Mouse (Mus musculus) MEL (cell line): ENCODE measurements around the gene Cactin. TPM values are rescaled to one million over a fixed set of nuclear protein-coding genes. Genes with fewer than 3 reads are reported as not detected.

ENCODE experiments used
- DNase-seq: peaks from one replicate; pipeline ENCODE4 v3.0.0; 2011; ENCODE audit warnings: low read depth, low spot score
- H3K27ac ChIP-seq: 2 replicates; pipeline ENCODE4 v1.5.1; 2012; ENCODE audit warnings: low read depth, mild to moderate bottlenecking, control low read depth, low read length, moderate library complexity; ENCODE audit not compliant: control insufficient read depth
- H3K27me3 ChIP-seq, 2 experiments: fragments of 150-350 bp in 1 of 2; sonication (generic) in 1 of 2; 2 replicates each; pipeline ENCODE4 v1.6.1; 2012; ENCODE audit warnings: low read length in 2 of 2, mild to moderate bottlenecking in 2 of 2, improper control_type of control experiment in 1 of 2, moderate library complexity in 1 of 2; ENCODE audit not compliant: insufficient read depth in 2 of 2, control insufficient read depth in 1 of 2
- H3K36me3 ChIP-seq, 2 experiments: 2 replicates each; pipeline ENCODE4 v1.6.1; 2012 to 2014; ENCODE audit warnings: low read length in 2 of 2, improper control_type of control experiment in 1 of 2, inconsistent platforms in 1 of 2, mild to moderate bottlenecking in 1 of 2; ENCODE audit not compliant: insufficient read depth in 2 of 2, control insufficient read depth in 1 of 2
- H3K4me1 ChIP-seq, 2 experiments: fragments of 150-350 bp in 1 of 2; sonication (generic) in 1 of 2; 2 replicates each; pipeline ENCODE4 v1.6.1; 2012; ENCODE audit warnings: low read length in 2 of 2, improper control_type of control experiment in 1 of 2, mild to moderate bottlenecking in 1 of 2; ENCODE audit not compliant: insufficient read depth in 2 of 2, control insufficient read depth in 1 of 2
- H3K4me3 ChIP-seq, 2 experiments: fragments of 150-350 bp in 1 of 2; sonication (generic) in 1 of 2; 2 replicates each; pipeline ENCODE4 v1.5.1; 2012; ENCODE audit warnings: low read depth in 2 of 2, low read length in 2 of 2, mild to moderate bottlenecking in 2 of 2, moderate library complexity in 2 of 2, control low read depth in 1 of 2, improper control_type of control experiment in 1 of 2; ENCODE audit not compliant: control insufficient read depth in 1 of 2, insufficient read depth in 1 of 2
- H3K79me2 ChIP-seq: 2 replicates; pipeline ENCODE4 v1.6.1; 2012; ENCODE audit warnings: mild to moderate bottlenecking, low read length, moderate library complexity; ENCODE audit not compliant: control insufficient read depth, poor library complexity, insufficient read depth
- H3K9ac ChIP-seq: 2 replicates; pipeline ENCODE4 v1.6.1; 2012; ENCODE audit warnings: low read depth, mild to moderate bottlenecking, control low read depth, low read length, moderate library complexity; ENCODE audit not compliant: control insufficient read depth, poor library complexity, severe bottlenecking
- H3K9me3 ChIP-seq: fragments of 150-350 bp; sonication (generic); replicated peaks from 2 replicates; pipeline ENCODE4 v1.6.1; 2012; ENCODE audit warnings: mild to moderate bottlenecking, low read length, improper control_type of control experiment, moderate library complexity; ENCODE audit not compliant: insufficient read depth
- BHLHE40 ChIP-seq: IDR thresholded peaks from 2 replicates; pipeline ENCODE4 v1.6.1; 2012; ENCODE audit warnings: low read depth, mild to moderate bottlenecking, inconsistent platforms, low read length, improper control_type of control experiment, borderline replicate concordance
- CHD1 ChIP-seq: IDR thresholded peaks from 2 replicates; pipeline ENCODE4 v1.6.1; 2012; ENCODE audit warnings: low read depth, mild to moderate bottlenecking, inconsistent platforms, low read length, improper control_type of control experiment
- CHD2 ChIP-seq: IDR thresholded peaks from 2 replicates; pipeline ENCODE4 v1.6.1; 2011; ENCODE audit warnings: low read length, improper control_type of control experiment
- E2F4 ChIP-seq: IDR thresholded peaks from 2 replicates; pipeline ENCODE4 v1.6.1; 2011; ENCODE audit warnings: low read depth, low read length, improper control_type of control experiment, borderline replicate concordance
- ELF1 ChIP-seq: IDR thresholded peaks from 2 replicates; pipeline ENCODE4 v1.6.1; 2014; ENCODE audit warnings: low read depth, mild to moderate bottlenecking, inconsistent platforms, low read length, improper control_type of control experiment, moderate library complexity
- EP300 ChIP-seq, 2 experiments: IDR thresholded peaks; 2 replicates each; pipeline ENCODE4 v1.6.1; 2011; ENCODE audit warnings: improper control_type of control experiment in 2 of 2, low read length in 2 of 2, low read depth in 1 of 2, mild to moderate bottlenecking in 1 of 2
- ETS1 ChIP-seq: IDR thresholded peaks from 2 replicates; pipeline ENCODE4 v1.6.1; 2012; ENCODE audit warnings: low read depth, mild to moderate bottlenecking, inconsistent platforms, low read length, improper control_type of control experiment, moderate library complexity
- GABPA ChIP-seq: IDR thresholded peaks from 2 replicates; pipeline ENCODE4 v1.6.1; 2012; ENCODE audit warnings: low read depth, mild to moderate bottlenecking, inconsistent platforms, low read length, improper control_type of control experiment, moderate library complexity
- HCFC1 ChIP-seq: IDR thresholded peaks from 2 replicates; pipeline ENCODE4 v1.6.1; 2012; ENCODE audit warnings: low read depth, mild to moderate bottlenecking, inconsistent platforms, low read length, improper control_type of control experiment, moderate library complexity
- JUND ChIP-seq: IDR thresholded peaks from 2 replicates; pipeline ENCODE4 v1.6.1; 2011; ENCODE audit warnings: low read depth, mild to moderate bottlenecking, improper control_type of control experiment, low read length
- MAFK ChIP-seq: IDR thresholded peaks from 2 replicates; pipeline ENCODE4 v1.6.1; 2011; ENCODE audit warnings: low read depth, mild to moderate bottlenecking, low read length, improper control_type of control experiment, borderline replicate concordance
- NELFE ChIP-seq: IDR thresholded peaks from 2 replicates; pipeline ENCODE4 v1.6.1; 2011; ENCODE audit warnings: low read depth, low read length, improper control_type of control experiment
- NRF1 ChIP-seq: IDR thresholded peaks from 2 replicates; pipeline ENCODE4 v1.6.1; 2014; ENCODE audit warnings: low read depth, mild to moderate bottlenecking, inconsistent platforms, low read length, improper control_type of control experiment, moderate library complexity; ENCODE audit not compliant: poor library complexity, insufficient read depth, severe bottlenecking
- POLR2AphosphoS2 ChIP-seq: IDR thresholded peaks from 2 replicates; pipeline ENCODE4 v1.6.1; 2011; ENCODE audit warnings: low read length, improper control_type of control experiment
- POLR2AphosphoS5 ChIP-seq: IDR thresholded peaks from 2 replicates; pipeline ENCODE4 v1.6.1; 2012; ENCODE audit warnings: low read depth, borderline replicate concordance, mild to moderate bottlenecking, inconsistent platforms, low read length, moderate library complexity, mixed read lengths
- RAD21 ChIP-seq: IDR thresholded peaks from 2 replicates; pipeline ENCODE4 v1.6.1; 2011; ENCODE audit warnings: mild to moderate bottlenecking, low read depth, low read length, improper control_type of control experiment
- SIN3A ChIP-seq: IDR thresholded peaks from 2 replicates; pipeline ENCODE4 v1.6.1; 2012; ENCODE audit warnings: low read length, improper control_type of control experiment, inconsistent platforms
- SMC3 ChIP-seq: IDR thresholded peaks from 2 replicates; pipeline ENCODE4 v1.6.1; 2011; ENCODE audit warnings: low read depth, low read length, improper control_type of control experiment
- TBP ChIP-seq: IDR thresholded peaks from 2 replicates; pipeline ENCODE4 v1.8.0; 2011; ENCODE audit warnings: low read depth, low read length, improper control_type of control experiment
- UBTF ChIP-seq: IDR thresholded peaks from 2 replicates; pipeline ENCODE4 v1.6.1; 2012; ENCODE audit warnings: low read depth, mild to moderate bottlenecking, inconsistent platforms, low read length, improper control_type of control experiment, moderate library complexity, borderline replicate concordance; ENCODE audit not compliant: insufficient read depth
- USF1 ChIP-seq: IDR thresholded peaks from 2 replicates; pipeline ENCODE4 v1.6.1; 2014; ENCODE audit warnings: low read depth, mild to moderate bottlenecking, inconsistent platforms, low read length, improper control_type of control experiment, moderate library complexity
- ZC3H11A ChIP-seq: IDR thresholded peaks from 2 replicates; pipeline ENCODE4 v1.6.1; 2012; ENCODE audit warnings: low read depth, mild to moderate bottlenecking, inconsistent platforms, low read length, improper control_type of control experiment
- ZKSCAN1 ChIP-seq: IDR thresholded peaks from 2 replicates; pipeline ENCODE4 v1.6.1; 2012; ENCODE audit warnings: low read depth, mild to moderate bottlenecking, inconsistent platforms, low read length, improper control_type of control experiment, moderate library complexity
- ZMIZ1 ChIP-seq: IDR thresholded peaks from 2 replicates; pipeline ENCODE4 v1.6.1; 2012; ENCODE audit warnings: low read depth, mild to moderate bottlenecking, inconsistent platforms, low read length, improper control_type of control experiment, moderate library complexity
- ZNF384 ChIP-seq: IDR thresholded peaks from 2 replicates; pipeline ENCODE4 v1.6.1; 2012; ENCODE audit warnings: low read depth, mild to moderate bottlenecking, inconsistent platforms, low read length, improper control_type of control experiment
- polyA plus RNA-seq, 2 experiments: library from polyadenylated mRNA; stranded (reverse) in 1 of 2; unstranded in 1 of 2; fragments of >175 nt in 1 of 2; fragments of >200 nt in 1 of 2; gene quantifications; 2 replicates each; pipeline versions ENCODE4 v1.2.1 to v1.2.4; 2012; ENCODE audit warnings: low replicate concordance in 2 of 2, low read depth in 1 of 2; ENCODE audit not compliant: insufficient read length in 2 of 2, insufficient read depth in 1 of 2, missing spikeins in 1 of 2
- total RNA-seq: library from RNA; depleted of rRNA; stranded (reverse); fragments of 300-350 nt; gene quantifications from 2 replicates; pipeline ENCODE4 v1.2.3, GENCODE M21; 2012

Gene Cactin
- total and polyA plus RNA-seq, 3 experiments: 47.6 to 66.8 TPM; not detected in 1

DNA sequence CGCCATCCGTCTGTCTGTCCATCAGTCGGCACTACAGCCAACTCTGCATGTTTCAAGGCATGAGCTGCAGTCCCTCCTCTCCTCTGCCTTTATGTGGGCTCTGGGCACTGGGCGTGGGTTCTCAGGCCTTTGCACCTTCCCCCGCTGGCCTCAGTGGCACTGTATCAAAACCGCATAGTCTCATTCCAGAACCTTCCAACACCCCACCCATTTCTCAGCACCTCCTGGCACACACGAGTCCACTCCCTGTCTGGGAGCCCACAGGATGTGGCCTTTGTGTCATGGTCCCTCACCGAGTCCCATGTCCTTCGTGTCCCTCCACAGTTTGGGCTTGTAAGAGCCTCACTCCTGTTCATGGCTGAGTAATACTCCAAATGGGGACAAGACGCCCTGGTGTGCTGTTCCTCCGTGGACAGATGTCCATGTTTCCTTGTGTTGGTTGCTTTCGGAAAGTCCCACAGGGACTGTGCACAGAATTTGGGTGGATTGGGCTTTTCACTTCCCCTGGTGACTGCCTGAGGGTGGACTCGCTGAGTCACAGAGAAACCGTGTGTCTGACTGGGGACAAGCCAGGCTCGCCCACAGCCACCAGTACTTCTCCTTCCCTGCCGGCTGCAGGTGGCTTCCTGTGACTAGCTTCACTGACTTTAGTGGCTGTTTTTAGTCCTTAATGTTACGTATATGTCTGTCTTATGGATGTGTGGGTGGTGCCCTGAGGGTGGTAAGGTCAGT, 22.4 kb upstream of the Cactin start:
- H3K4me3 ChIP-seq: no peak overlapping the region
- H3K27me3 ChIP-seq: no peaks in the 10 kb centered on the region
- no peak overlapping the region for H3K9ac ChIP-seq
- peaks cover 4 to 21% of the 10 kb centered on the region in 2 experiments; a peak in 3 of 4 replicates for H3K4me1 ChIP-seq
- H3K27ac ChIP-seq: no peak overlapping the region
- peak; percentile 44 for DNase-seq
- peaks cover 0 to 10% of the 10 kb centered on the region in 2 experiments; a peak in 2 of 4 replicates for H3K36me3 ChIP-seq
- peaks cover 73% of the 10 kb centered on the region for H3K79me2 ChIP-seq
- TF ChIP-seq ZC3H11A: no peak
- no peak for TF ChIP-seq POLR2AphosphoS5
- TF ChIP-seq USF1: no peak
- no peak for TF ChIP-seq E2F4
- no peak for TF ChIP-seq NELFE
- no peak for TF ChIP-seq UBTF
- no peak for TF ChIP-seq EP300 (IDR thresholded peaks at IDR 0.05; ENCODE audit: low read depth in 1 of 2, low read length in 2 of 2)
- TF ChIP-seq ETS1: no peak
- TF ChIP-seq RAD21: no peak
- TF ChIP-seq HCFC1: no peak
- no peak for TF ChIP-seq MAFK
- TF ChIP-seq CHD2: no peak
- TF ChIP-seq ZMIZ1: no peak
- no peak for TF ChIP-seq ZNF384
- TF ChIP-seq BHLHE40: no peak
- TF ChIP-seq, all 39 proteins: peak for 0
- H3K9me3 ChIP-seq: no peaks in the 10 kb centered on the region

DNA sequence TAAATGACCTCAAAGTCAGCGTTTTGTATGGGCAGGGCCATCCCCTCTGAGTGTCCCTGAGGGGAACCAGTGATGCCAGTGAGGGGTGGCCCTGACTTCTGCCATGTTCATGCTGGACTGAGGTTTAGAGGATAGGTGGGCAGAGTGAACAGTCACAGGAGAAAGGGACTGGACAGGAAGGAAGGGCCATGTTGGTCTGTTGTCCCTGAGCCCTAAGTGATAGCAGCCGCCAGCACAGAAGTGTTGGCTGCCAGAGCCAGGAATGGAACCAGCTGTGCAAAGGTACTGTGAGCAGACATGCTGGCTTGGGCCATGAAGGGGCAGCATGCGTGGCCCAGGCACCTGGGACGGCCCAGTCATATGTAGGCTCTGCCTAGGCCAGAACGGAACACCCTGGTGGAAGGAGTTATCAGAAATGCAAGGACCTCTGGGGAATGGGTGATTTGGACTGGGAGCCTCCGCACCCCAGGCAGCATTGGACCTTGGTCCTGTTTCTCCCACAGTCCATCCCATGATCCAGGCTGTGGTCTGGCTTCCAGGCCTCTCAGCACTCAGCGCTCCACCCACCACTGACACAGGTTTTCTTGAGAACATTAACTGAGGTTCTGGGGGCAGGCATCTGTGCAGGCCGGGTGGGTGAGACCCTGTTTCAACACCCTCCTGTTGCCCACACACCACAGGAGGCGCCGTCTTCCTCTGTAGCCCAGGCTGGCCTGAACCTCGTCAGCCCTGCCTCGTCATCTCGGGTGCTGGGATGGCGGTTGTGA, 21.1 kb upstream of the Cactin start:
- TF ChIP-seq NRF1 (no peak), POLR2AphosphoS2 (no peak), UBTF (no peak), CHD1 (no peak), NELFE (no peak), CHD2 (no peak), ELF1 (no peak), EP300 (IDR thresholded peaks at IDR 0.05; ENCODE audit: low read depth in 1 of 2, low read length in 2 of 2) (no peak), HCFC1 (no peak), GABPA (no peak), ZKSCAN1 (no peak), JUND (no peak), SMC3 (no peak), TBP (no peak), SIN3A (no peak), ZC3H11A (no peak), ZMIZ1 (no peak)
- Histone ChIP-seq H3K9ac (no peak overlapping the region), H3K27ac (no peak overlapping the region), H3K79me2 (peaks cover 61% of the 10 kb centered on the region), H3K36me3 (peaks cover 0 to 1% of the 10 kb centered on the region in 2 experiments; a peak in 1 of 4 replicates), H3K4me1 (peaks cover 1 to 10% of the 10 kb centered on the region in 2 experiments; a peak in 3 of 4 replicates), H3K27me3 (no peaks in the 10 kb centered on the region), H3K4me3 (no peak overlapping the region), H3K9me3 (no peaks in the 10 kb centered on the region)
- DNase-seq: no peak
